Mouse (Mus musculus) heart, adult 2 months (tissue): ENCODE data around the gene Hexdc. TPM values are rescaled to one million over a fixed set of nuclear protein-coding genes. Genes with fewer than 3 reads are reported as not detected.
A peak's percentile ranks its signal among the peaks of the same experiment; 100 is the strongest.

Experiments
- DNase-seq, 2 experiments: peaks; one replicate each; pipeline ENCODE4 v3.0.0; 2021
- H3K27ac ChIP-seq: fragments of 200-600 bp; 2 replicates; pipeline ENCODE4 v1.8.1; 2022
- H3K27me3 ChIP-seq: fragments of 200-500 bp; 2 replicates; pipeline ENCODE4 v1.6.1; 2012; ENCODE audit warnings: mild to moderate bottlenecking, low read length, inconsistent platforms, mixed read lengths; ENCODE audit not compliant: control insufficient read depth, insufficient read depth
- H3K36me3 ChIP-seq: fragments of 200-500 bp; 2 replicates; pipeline ENCODE4 v1.6.1; 2012; ENCODE audit warnings: low read length, inconsistent platforms; ENCODE audit not compliant: control insufficient read depth, insufficient read depth
- H3K4me1 ChIP-seq: fragments of 200-500 bp; 2 replicates; pipeline ENCODE4 v1.6.1; 2011; ENCODE audit warnings: low read length; ENCODE audit not compliant: control insufficient read depth, insufficient read depth
- H3K4me3 ChIP-seq: fragments of 200-600 bp; 2 replicates; pipeline ENCODE4 v1.8.1; 2022
- H3K79me2 ChIP-seq: fragments of 200-500 bp; replicated peaks from 2 replicates; pipeline ENCODE4 v1.6.1; 2012; ENCODE audit warnings: mild to moderate bottlenecking, inconsistent platforms, low read length, moderate library complexity, mixed read lengths; ENCODE audit not compliant: control insufficient read depth, insufficient read depth
- H3K9ac ChIP-seq: fragments of 200-500 bp; 2 replicates; pipeline ENCODE4 v1.6.1; 2012; ENCODE audit warnings: low read depth, mild to moderate bottlenecking, control low read depth, inconsistent platforms, low read length, mixed read lengths
- CTCF ChIP-seq: fragments of 200-600 bp; IDR thresholded peaks from 2 replicates; pipeline ENCODE4 v1.8.1; 2022; ENCODE audit warnings: antibody characterized with exemption, mild to moderate bottlenecking, moderate library complexity
- EP300 ChIP-seq: fragments of 200-500 bp; IDR thresholded peaks from 2 replicates; pipeline ENCODE4 v1.6.1; 2011; ENCODE audit warnings: low read depth, low read length, control low read depth; ENCODE audit not compliant: insufficient read depth
- POLR2A ChIP-seq: fragments of 200-500 bp; IDR thresholded peaks from 2 replicates; pipeline ENCODE4 v1.6.1; 2011; ENCODE audit warnings: mild to moderate bottlenecking, low read depth, low read length, control low read depth; ENCODE audit not compliant: insufficient read depth
- WGBS: fragments of 180-500 bp; shearing (Covaris S2); methylation state at CpG from one replicate; pipeline ENCODE4 v1.1.7; 2018; 5-methylcytosine and 5-hydroxymethylcytosine counted together
- intact Hi-C: fragments of 180-260 bp; cut with DNase I; formaldehyde crosslinking; loops from one replicate; pipeline ENCODE4 v1.15.1; 2025
- long read RNA-seq: library from polyadenylated mRNA; stranded (forward); transcript quantifications from one replicate; pipeline ENCODE4 v2.0.0, GENCODE M21; 2021
- polyA plus RNA-seq: library from polyadenylated mRNA; depleted of rRNA; stranded (reverse); fragments of >200 nt; gene quantifications from 2 replicates; pipeline ENCODE4 v1.2.3, GENCODE M21; 2012; rRNA removed
- total RNA-seq, 2 experiments: library from RNA; stranded (reverse); gene quantifications; 2 replicates each; pipeline ENCODE4 v1.2.3; 2021

Hexdc gene
- 1 to 10 TPM; 6.7 to 7.6 TPM for total RNA-seq
- 10.1 and 15.6 TPM in 2 replicates for polyA plus RNA-seq
- long read RNA-seq, partial matches to known transcripts, result 0 of 4 reads
- long read RNA-seq, other reads (novel, unspliced or antisense), result 4 of 4 reads

- peak within 1 kb of the TSS; percentile 88 for H3K9ac ChIP-seq
- WGBS, result under 1% methylated on average over 70 of the region's 70 CpGs
- no peaks in the 10 kb centered on the region for H3K79me2 ChIP-seq
- DNase-seq, result peak; percentile 94 to 95
- TF ChIP-seq POLR2A, result peak; percentile 65; the same call in 1 of the 2 replicates
- 0 out of 2 replicates have a peak, but pooled peaks have one; percentile 8 for TF ChIP-seq EP300
- no peak for TF ChIP-seq CTCF
- H3K27me3 ChIP-seq, result no peaks in the 10 kb centered on the region
- H3K27ac ChIP-seq, result peak within 1 kb of the TSS; percentile 83
- no peaks in the 10 kb centered on the region for H3K36me3 ChIP-seq
- H3K4me1 ChIP-seq, result no peaks in the 10 kb centered on the region; the same call in 1 of the 2 replicates
- peak within 1 kb of the TSS; percentile 72 for H3K4me3 ChIP-seq
- intact Hi-C loops, result loop anchor here (5.0 kb wide), 1 partner anchor 142 kb away; the partner anchor contains the start of gene Sectm1b
Measured at GRCm38 (mm10) chr11:121204161-121205006, at the start of gene Hexdc, which contains the start of gene Ogfod3. Gene Hexdc, plus strand, starts transcription at chr11:121204433. Gene Ogfod3, minus strand, starts transcription at chr11:121204711.

GRCm38 (mm10) chr11:121156411-121156891 is 47.8 kb upstream of the Hexdc start:
- TF ChIP-seq CTCF (no peak), EP300 (no peak), POLR2A (no peak)

GRCm38 (mm10) chr11:121159971-121160370 is 44.3 kb upstream of the Hexdc start, which contains the start of gene Uts2r:
Gene Uts2r, plus strand, starts transcription at chr11:121160271.
- 82% methylated on average over 5 of the region's 5 CpGs for WGBS
- Histone ChIP-seq H3K27ac (no peak within 1 kb of the TSS), H3K79me2 (no peaks in the 10 kb centered on the region), H3K9ac (no peak within 1 kb of the TSS), H3K36me3 (no peaks in the 10 kb centered on the region), H3K4me3 (no peak within 1 kb of the TSS), H3K4me1 (no peaks in the 10 kb centered on the region; the same call in 1 of the 2 replicates), H3K27me3 (no peaks in the 10 kb centered on the region)
- intact Hi-C loops, result no loop called here
- TF ChIP-seq POLR2A (no peak), CTCF (no peak), EP300 (no peak)
- DNase-seq, result no peak

More at GRCm38 (mm10) chr11:121156411-121156891, 47.8 kb upstream of the Hexdc start:
- Histone ChIP-seq H3K79me2 (no peaks in the 10 kb centered on the region), H3K36me3 (no peaks in the 10 kb centered on the region), H3K4me3 (peak overlapping the region; percentile 39), H3K27me3 (no peaks in the 10 kb centered on the region), H3K9ac (peak overlapping the region; percentile 15; the same call in 1 of the 2 replicates), H3K27ac (no peak overlapping the region), H3K4me1 (no peaks in the 10 kb centered on the region; the same call in 1 of the 2 replicates)
- WGBS, result 3% methylated on average over 45 of the region's 45 CpGs
- intact Hi-C loops, result no loop called here
- DNase-seq, result peak; percentile 64 to 69

- WGBS, result 88% methylated on average over 26 of the region's 26 CpGs
- TF ChIP-seq POLR2A, result no peak
- no peak for TF ChIP-seq EP300
- TF ChIP-seq CTCF, result no peak
- DNase-seq, result no peak
- intact Hi-C loops, result no loop called here
- Histone ChIP-seq H3K4me3 (no peak overlapping the region), H3K36me3 (no peaks in the 10 kb centered on the region), H3K27ac (no peak overlapping the region), H3K9ac (no peak overlapping the region), H3K4me1 (no peaks in the 10 kb centered on the region; the same call in 1 of the 2 replicates), H3K27me3 (no peaks in the 10 kb centered on the region), H3K79me2 (no peaks in the 10 kb centered on the region)
Measured at GRCm38 (mm10) chr11:121160636-121161346, 43.4 kb upstream of the Hexdc start.

GRCm38 (mm10) chr11:121163751-121164150 is 40.5 kb upstream of the Hexdc start:
- no peaks in the 10 kb centered on the region for H3K79me2 ChIP-seq
- no peak overlapping the region for H3K4me3 ChIP-seq
- 77% methylated on average over 4 of the region's 4 CpGs for WGBS
- intact Hi-C loops, result no loop called here
- no peaks in the 10 kb centered on the region for H3K4me1 ChIP-seq
- H3K36me3 ChIP-seq, result no peaks in the 10 kb centered on the region
- no peak for DNase-seq
- no peak overlapping the region for H3K9ac ChIP-seq
- H3K27ac ChIP-seq, result no peak overlapping the region
- no peak for TF ChIP-seq EP300
- no peak for TF ChIP-seq CTCF
- TF ChIP-seq POLR2A, result no peak
- no peaks in the 10 kb centered on the region for H3K27me3 ChIP-seq
